10 mouse cellular contexts compared by ENCODE assay signal in the genomic region with DNA sequence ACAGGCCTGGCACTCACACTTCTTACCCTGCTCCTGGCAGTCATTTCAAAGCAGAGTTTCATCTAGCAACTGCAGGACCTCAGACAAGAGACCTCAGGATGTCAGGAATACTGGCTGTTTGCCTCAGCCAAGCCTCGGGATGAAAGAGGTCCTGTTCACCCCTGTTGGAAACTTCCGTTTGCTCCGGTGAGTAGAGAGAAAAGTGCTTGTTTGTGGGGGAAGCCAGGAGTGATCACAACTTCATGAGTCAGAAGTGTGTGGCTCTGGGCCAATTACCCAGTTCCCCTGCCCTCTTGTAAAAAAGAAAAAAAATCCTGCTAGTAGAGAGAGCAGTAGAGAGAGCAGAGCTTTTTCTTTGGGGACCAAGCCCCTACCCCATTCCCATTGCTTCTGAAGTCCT.
DNase-seq lines count a peak whose midpoint lies in the region; ATAC-seq lines count a peak whose summit lies in the region.
"Had no signal": no experiment of that assay in that cellular context is flagged by ENCODE, and none has a peak within 500 bp of the region (broad histone marks: within the 10 kb centered on the region; RNA-seq: fewer than 3 reads in every experiment).

No protein-coding gene starts in this region.

- no peaks in the 10 kb centered on the region for H3K9me3 ChIP-seq in heart, embryonic 12.5 days (replicated peaks)
- no peaks in the 10 kb centered on the region for H3K9me3 ChIP-seq in heart, embryonic 11.5 days (replicated peaks; ENCODE audit: control insufficient read depth, low read length)
- H3K9me3 ChIP-seq in hindbrain, embryonic 15.5 days = no peaks in the 10 kb centered on the region
- H3K9me3 ChIP-seq: embryonic facial prominence, embryonic 12.5 days; liver, embryonic 13.5 days had no signal

- H3K4me3 ChIP-seq in heart, embryonic 12.5 days = no peak overlapping the region
- no peak overlapping the region for H3K4me3 ChIP-seq in heart, embryonic 11.5 days (ENCODE audit: low read depth, low read length)
- no peak overlapping the region for H3K4me3 ChIP-seq in hindbrain, embryonic 15.5 days
- H3K4me3 ChIP-seq: embryonic facial prominence, embryonic 12.5 days; liver, embryonic 13.5 days had no signal

- 17% methylated on average over 3 of the region's 3 CpGs for WGBS in heart, embryonic 12.5 days
- WGBS in heart, embryonic 11.5 days (ENCODE audit: insufficient replicate concordance) = 35% methylated on average over 3 of the region's 3 CpGs
- 37% methylated on average over 3 of the region's 3 CpGs for WGBS in hindbrain, embryonic 15.5 days

- no peaks in the 10 kb centered on the region for H3K27me3 ChIP-seq in heart, embryonic 12.5 days (replicated peaks)
- no peaks in the 10 kb centered on the region for H3K27me3 ChIP-seq in heart, embryonic 11.5 days (ENCODE audit: control insufficient read depth, insufficient read depth, low read length)
- no peaks in the 10 kb centered on the region for H3K27me3 ChIP-seq in hindbrain, embryonic 15.5 days
- H3K27me3 ChIP-seq: embryonic facial prominence, embryonic 12.5 days; liver, embryonic 13.5 days had no signal

- 0 out of 2 replicates have a peak, but pooled peaks cover 2% of the 10 kb centered on the region for H3K4me1 ChIP-seq in heart, embryonic 12.5 days (replicated peaks)
- no peaks in the 10 kb centered on the region for H3K4me1 ChIP-seq in heart, embryonic 11.5 days (ENCODE audit: control insufficient read depth, insufficient read depth, low read length)
- no peaks in the 10 kb centered on the region; the same call in 1 of the 2 replicates for H3K4me1 ChIP-seq in hindbrain, embryonic 15.5 days (replicated peaks)
- H3K4me1 ChIP-seq: embryonic facial prominence, embryonic 12.5 days; liver, embryonic 13.5 days had no signal

- no peak overlapping the region for H3K4me2 ChIP-seq in heart, embryonic 12.5 days
- H3K4me2 ChIP-seq in heart, embryonic 11.5 days = no peak overlapping the region
- H3K4me2 ChIP-seq in hindbrain, embryonic 15.5 days = no peak overlapping the region
- H3K4me2 ChIP-seq: embryonic facial prominence, embryonic 12.5 days; liver, embryonic 13.5 days had no signal

- H3K9ac ChIP-seq in heart, embryonic 12.5 days = no peak overlapping the region
- H3K9ac ChIP-seq in heart, embryonic 11.5 days (ENCODE audit: low read depth, low read length) = no peak overlapping the region
- H3K9ac ChIP-seq in hindbrain, embryonic 15.5 days = no peak overlapping the region
- H3K9ac ChIP-seq: embryonic facial prominence, embryonic 12.5 days; liver, embryonic 13.5 days had no signal

- peak; percentile 1 for DNase-seq in ovary, adult 18-20 months (ENCODE audit: low spot score)
- no peak for DNase-seq in ovary, postnatal 14 days (ENCODE audit: low spot score)
- DNase-seq in right cerebral cortex, adult 2 months (ENCODE audit: low spot score in 2 of 2) = peak; percentile 7 to 11
- no peak for DNase-seq in gastrocnemius, postnatal 10 days
- DNase-seq: liver, embryonic 13.5 days had no signal

- no peak overlapping the region for H3K27ac ChIP-seq in heart, embryonic 12.5 days (ENCODE audit: poor library complexity, severe bottlenecking)
- no peak overlapping the region for H3K27ac ChIP-seq in heart, embryonic 11.5 days (ENCODE audit: low read depth, low read length)
- no peak overlapping the region for H3K27ac ChIP-seq in hindbrain, embryonic 15.5 days (replicated peaks)
- H3K27ac ChIP-seq: embryonic facial prominence, embryonic 12.5 days; liver, embryonic 13.5 days had no signal

- peak; percentile 59 for ATAC-seq in heart, embryonic 12.5 days (ENCODE audit: insufficient number of reproducible peaks, low FRiP score)
- ATAC-seq in heart, embryonic 11.5 days (replicated peaks; ENCODE audit: insufficient number of reproducible peaks, low FRiP score, low TSS enrichment) = no peak
- peak; percentile 88 for ATAC-seq in hindbrain, embryonic 15.5 days (ENCODE audit: low FRiP score, low read depth)
- ATAC-seq in CD4-positive, CD25-positive, alpha-beta regulatory T cell, adult 4 months = no peak

- no peaks in the 10 kb centered on the region for H3K36me3 ChIP-seq in heart, embryonic 12.5 days
- H3K36me3 ChIP-seq in heart, embryonic 11.5 days (ENCODE audit: control insufficient read depth, insufficient read depth, low read length) = no peaks in the 10 kb centered on the region
- H3K36me3 ChIP-seq in hindbrain, embryonic 15.5 days = no peaks in the 10 kb centered on the region
- H3K36me3 ChIP-seq: embryonic facial prominence, embryonic 12.5 days; liver, embryonic 13.5 days had no signal

Comparison
In these comparisons a context has a peak if more than half of its experiments do, and no peak if none do; other contexts are left out.
1. ATAC-seq: peak in heart, embryonic 12.5 days (single experiment) and hindbrain, embryonic 15.5 days (single experiment); none in heart, embryonic 11.5 days (single experiment) and CD4-positive, CD25-positive, alpha-beta regulatory T cell, adult 4 months (single experiment).
2. DNase-seq: peak in ovary, adult 18-20 months (single experiment) and right cerebral cortex, adult 2 months (2 of 2); none in ovary, postnatal 14 days (single experiment) and gastrocnemius, postnatal 10 days (single experiment).